Mouse (Mus musculus): ENCODE results near the gene Cir1. TPM values are rescaled to one million over a fixed set of nuclear protein-coding genes. Genes with fewer than 3 reads are reported as not detected.
A peak's percentile ranks its signal among the peaks of the same experiment; 100 is the strongest.

The Cir1 gene
- polyA plus RNA-seq, 1 experiment from 2014 or later = 20.6 TPM

DNA sequence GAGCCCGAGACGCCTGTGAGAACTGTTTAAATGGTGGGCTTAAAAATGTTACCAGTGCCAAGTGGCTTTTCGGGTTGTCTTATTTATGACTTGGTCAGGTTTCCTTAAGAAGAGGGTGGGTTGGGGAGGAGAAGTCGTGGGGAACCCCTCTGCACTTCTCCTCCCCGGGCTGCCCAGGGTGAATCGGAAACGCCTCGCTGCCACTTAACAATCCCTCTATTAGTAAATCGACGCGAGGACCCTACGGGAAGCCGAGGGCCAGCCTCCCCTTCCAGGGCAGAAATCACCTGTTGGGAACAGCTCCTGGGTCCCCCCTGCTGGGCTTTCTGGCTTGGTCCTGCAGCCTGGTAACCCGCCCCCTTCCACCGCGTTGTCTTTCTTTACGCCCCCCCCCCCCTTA is 42.8 kb downstream of the Cir1 start:
- Histone ChIP-seq H3K36me3 (no peaks in the 10 kb centered on the region), H3K9ac (no peak overlapping the region), H3K4me3 (replicated peaks) (no peak overlapping the region), H3K4me2 (replicated peaks) (no peak overlapping the region), H3K27ac (no peak overlapping the region), H3K27me3 (replicated peaks) (peaks cover 81% of the 10 kb centered on the region), H3K4me1 (replicated peaks) (peaks cover 34% of the 10 kb centered on the region), H3K9me3 (no peaks in the 10 kb centered on the region)
- under 1% methylated on average over 17 of the region's 17 CpGs for WGBS
- no peak for ATAC-seq

DNA sequence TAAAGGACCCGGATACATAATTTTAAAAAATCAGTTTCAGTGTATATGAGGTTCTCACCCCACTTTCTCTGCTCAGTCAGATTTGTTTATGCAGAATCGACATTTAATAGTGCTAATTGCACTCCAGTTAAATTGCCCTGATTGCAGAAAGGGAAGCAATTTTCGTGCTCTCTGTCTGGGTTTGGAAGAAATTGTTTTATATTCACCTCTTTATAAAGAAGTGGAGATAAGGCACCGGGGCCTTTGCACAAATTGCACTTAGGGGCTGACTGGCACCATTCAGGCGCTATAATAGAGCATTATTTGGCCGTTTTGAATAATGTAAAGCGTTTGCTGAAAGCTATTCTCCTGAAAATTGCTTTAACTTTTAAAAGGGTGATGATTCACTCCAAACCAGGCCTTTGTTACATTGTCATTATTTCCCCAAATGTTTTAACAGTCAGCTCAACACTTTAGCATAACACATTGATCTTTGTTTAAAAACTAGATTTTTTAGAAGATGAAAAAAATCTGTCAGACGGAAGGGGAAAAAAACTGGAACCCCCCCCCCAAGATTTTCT is 43.6 kb downstream of the Cir1 start:
- Histone ChIP-seq H3K9me3 (no peaks in the 10 kb centered on the region), H3K27me3 (replicated peaks) (peaks cover 81% of the 10 kb centered on the region), H3K4me1 (replicated peaks) (peaks cover 34% of the 10 kb centered on the region), H3K4me3 (replicated peaks) (no peak overlapping the region), H3K9ac (no peak overlapping the region), H3K4me2 (replicated peaks) (no peak overlapping the region), H3K36me3 (no peaks in the 10 kb centered on the region), H3K27ac (no peak overlapping the region)
- ATAC-seq = no peak
- 8% methylated on average over 8 of the region's 8 CpGs for WGBS

DNA sequence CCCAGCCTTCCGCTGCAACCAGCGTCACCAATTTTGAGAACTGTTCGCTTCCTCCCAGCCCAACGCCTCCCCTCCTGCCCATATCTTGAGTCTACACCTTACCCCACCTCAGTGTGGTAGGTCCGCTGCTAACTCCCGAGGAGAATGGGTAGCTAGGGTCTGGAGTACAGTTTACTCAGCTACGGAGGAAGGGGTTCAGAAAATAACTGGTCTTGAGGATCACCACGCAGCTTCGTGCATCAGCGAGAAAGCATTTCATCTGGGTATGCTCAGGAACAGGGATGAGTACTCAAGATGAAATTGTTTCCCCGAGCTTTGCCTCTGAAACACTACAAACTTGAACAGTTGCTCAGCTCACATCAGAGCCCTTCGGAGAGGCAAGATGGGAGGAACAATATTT is 44.2 kb downstream of the Cir1 start:
- Histone ChIP-seq H3K4me1 (replicated peaks) (peaks cover 33% of the 10 kb centered on the region), H3K27ac (no peak overlapping the region), H3K27me3 (replicated peaks) (peaks cover 80% of the 10 kb centered on the region), H3K9ac (no peak overlapping the region), H3K4me2 (replicated peaks) (no peak overlapping the region), H3K4me3 (replicated peaks) (no peak overlapping the region), H3K9me3 (no peaks in the 10 kb centered on the region), H3K36me3 (no peaks in the 10 kb centered on the region)
- ATAC-seq = no peak
- WGBS = 2% methylated on average over 12 of the region's 12 CpGs

DNA sequence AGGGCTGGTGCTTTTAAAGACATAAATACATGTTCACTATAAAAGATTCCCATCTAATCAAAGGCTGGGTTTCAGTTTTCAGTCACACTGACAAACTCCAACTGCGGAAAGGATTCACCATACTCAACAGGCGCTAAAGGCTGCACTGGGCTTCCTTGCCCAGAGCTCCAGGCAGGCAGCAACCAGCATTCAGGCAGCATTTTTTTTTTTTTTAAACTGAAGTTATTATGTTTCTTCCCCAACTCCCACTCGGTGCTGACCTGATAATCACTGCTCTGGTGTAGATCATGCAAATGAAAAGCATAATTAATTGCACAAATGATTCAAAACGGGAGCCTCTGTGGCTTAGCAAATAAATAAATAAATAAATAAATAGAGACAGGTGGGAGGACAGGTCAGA is 44.7 kb downstream of the Cir1 start:
- Histone ChIP-seq H3K4me1 (replicated peaks) (peaks cover 28% of the 10 kb centered on the region), H3K27ac (no peak overlapping the region), H3K9me3 (no peaks in the 10 kb centered on the region), H3K4me2 (replicated peaks) (no peak overlapping the region), H3K4me3 (replicated peaks) (no peak overlapping the region), H3K36me3 (no peaks in the 10 kb centered on the region), H3K27me3 (replicated peaks) (peaks cover 79% of the 10 kb centered on the region), H3K9ac (no peak overlapping the region)
- no peak for ATAC-seq
- WGBS = 4% methylated on average over 4 of the region's 4 CpGs

DNA sequence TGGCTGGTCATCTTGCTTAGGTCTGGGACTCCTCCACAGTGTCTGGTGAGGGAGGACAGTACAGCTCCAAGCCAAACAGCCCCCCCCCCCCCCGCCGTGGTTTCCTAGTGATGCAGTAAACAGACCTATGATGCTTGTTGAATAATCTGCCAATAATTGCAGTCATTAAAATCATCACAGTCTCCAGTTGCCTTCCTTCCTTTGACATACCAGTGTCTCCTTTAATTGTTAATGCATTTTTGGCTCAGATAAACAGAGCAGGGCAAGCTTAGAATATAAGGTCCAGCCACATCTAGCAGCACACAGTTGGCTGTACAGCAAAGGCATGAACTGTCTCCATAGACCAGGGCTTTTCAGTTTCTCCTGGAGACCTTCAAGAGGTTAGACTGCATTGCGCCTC is 45.3 kb downstream of the Cir1 start:
- Histone ChIP-seq H3K4me1 (replicated peaks) (peaks cover 25% of the 10 kb centered on the region), H3K27ac (no peak overlapping the region), H3K27me3 (replicated peaks) (peaks cover 81% of the 10 kb centered on the region), H3K9ac (no peak overlapping the region), H3K9me3 (no peaks in the 10 kb centered on the region), H3K36me3 (no peaks in the 10 kb centered on the region), H3K4me2 (replicated peaks) (no peak overlapping the region), H3K4me3 (replicated peaks) (no peak overlapping the region)
- 15% methylated on average over 3 of the region's 3 CpGs for WGBS
- ATAC-seq = no peak

DNA sequence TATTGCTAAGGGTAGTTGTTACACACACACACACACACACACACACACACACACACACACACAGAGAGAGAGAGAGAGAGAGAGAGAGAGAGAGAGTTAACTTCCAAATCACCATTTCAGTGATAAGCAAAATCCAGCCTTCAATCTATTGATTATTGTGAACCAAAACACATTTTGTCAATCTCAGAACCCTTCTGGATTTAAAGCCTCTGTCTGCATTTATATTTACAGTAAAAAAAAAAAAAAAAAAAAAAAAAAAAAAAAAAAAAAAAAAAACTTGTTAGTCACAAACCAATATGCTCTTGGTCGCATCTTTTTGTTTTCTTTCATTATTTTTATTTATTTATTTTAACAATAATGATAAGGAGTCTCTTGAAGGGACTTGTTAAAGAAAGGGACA is 45.9 kb downstream of the Cir1 start:
- H3K27me3 ChIP-seq (replicated peaks) = peaks cover 75% of the 10 kb centered on the region
- ATAC-seq = no peak
- no peaks in the 10 kb centered on the region for H3K9me3 ChIP-seq
- 40% methylated on average over 1 of the region's 1 CpGs for WGBS
- H3K9ac ChIP-seq = no peak overlapping the region
- H3K36me3 ChIP-seq = no peaks in the 10 kb centered on the region
- H3K4me3 ChIP-seq (replicated peaks) = no peak overlapping the region
- no peak overlapping the region for H3K27ac ChIP-seq
- H3K4me2 ChIP-seq (replicated peaks) = no peak overlapping the region
- H3K4me1 ChIP-seq (replicated peaks) = peaks cover 21% of the 10 kb centered on the region

DNA sequence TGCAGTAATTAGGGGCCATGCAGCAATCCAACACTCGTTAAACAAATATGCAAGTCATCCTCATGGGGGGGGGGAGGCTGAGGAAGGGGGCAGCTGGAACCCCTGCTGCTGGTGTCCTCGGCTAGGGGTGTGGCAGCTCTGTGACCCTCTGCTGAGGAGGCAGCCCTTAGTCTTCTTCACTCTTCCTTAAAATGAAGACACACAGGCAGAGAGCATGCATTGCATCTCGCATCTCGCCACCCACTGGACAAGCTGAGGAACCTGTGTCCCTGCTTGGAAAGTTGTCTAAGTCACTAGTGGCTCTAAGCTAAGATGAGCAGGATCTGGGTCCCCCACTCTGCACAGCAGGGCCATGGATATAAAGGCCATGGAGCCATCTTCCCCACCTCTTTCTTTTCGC is 46.5 kb downstream of the Cir1 start:
- H3K4me1 ChIP-seq (replicated peaks) = peaks cover 18% of the 10 kb centered on the region
- no peak overlapping the region for H3K4me2 ChIP-seq (replicated peaks)
- H3K9me3 ChIP-seq = no peaks in the 10 kb centered on the region
- WGBS = 9% methylated on average over 5 of the region's 5 CpGs
- H3K36me3 ChIP-seq = no peaks in the 10 kb centered on the region
- peaks cover 69% of the 10 kb centered on the region for H3K27me3 ChIP-seq (replicated peaks)
- ATAC-seq = no peak
- no peak overlapping the region for H3K9ac ChIP-seq
- no peak overlapping the region for H3K27ac ChIP-seq
- no peak overlapping the region for H3K4me3 ChIP-seq (replicated peaks)

DNA sequence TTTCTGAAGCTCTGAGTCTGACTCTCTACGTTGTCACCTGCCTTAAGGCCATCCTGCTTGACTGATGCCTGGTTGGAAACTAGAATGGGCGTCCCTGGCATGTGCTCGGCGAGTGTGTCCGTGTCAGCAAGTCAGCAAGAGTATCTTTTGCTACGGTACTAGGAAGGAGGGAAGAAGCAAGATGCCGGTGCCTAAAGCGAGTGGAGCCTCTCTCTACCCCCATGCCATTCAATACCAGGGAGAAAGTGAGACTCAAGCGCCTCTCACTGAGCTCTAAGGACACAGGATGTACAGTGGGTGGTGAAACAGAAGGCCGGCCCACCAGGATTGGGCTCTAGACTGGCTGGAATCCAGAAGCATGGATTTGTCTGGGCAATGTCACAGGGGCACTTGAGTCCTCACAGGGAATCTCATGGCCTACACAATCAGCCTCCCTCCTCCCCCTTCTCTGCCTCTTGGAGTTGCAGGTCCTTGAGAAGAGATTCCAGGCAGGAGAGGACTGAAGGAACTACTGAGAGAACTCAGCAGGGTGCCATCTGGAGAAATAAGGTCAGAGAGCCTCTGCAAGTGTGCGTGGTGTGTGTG is 47.8 kb downstream of the Cir1 start:
- H3K9me3 ChIP-seq = no peaks in the 10 kb centered on the region
- 7% methylated on average over 11 of the region's 11 CpGs for WGBS
- no peak for ATAC-seq
- H3K27ac ChIP-seq = no peak overlapping the region
- H3K27me3 ChIP-seq (replicated peaks) = peaks cover 56% of the 10 kb centered on the region
- H3K4me3 ChIP-seq (replicated peaks) = peak overlapping the region; percentile 41; the same call in 1 of the 2 replicates
- H3K36me3 ChIP-seq = no peaks in the 10 kb centered on the region
- H3K9ac ChIP-seq = no peak overlapping the region
- H3K4me2 ChIP-seq (replicated peaks) = peak overlapping the region; percentile 79
- H3K4me1 ChIP-seq (replicated peaks) = peaks cover 15% of the 10 kb centered on the region

DNA sequence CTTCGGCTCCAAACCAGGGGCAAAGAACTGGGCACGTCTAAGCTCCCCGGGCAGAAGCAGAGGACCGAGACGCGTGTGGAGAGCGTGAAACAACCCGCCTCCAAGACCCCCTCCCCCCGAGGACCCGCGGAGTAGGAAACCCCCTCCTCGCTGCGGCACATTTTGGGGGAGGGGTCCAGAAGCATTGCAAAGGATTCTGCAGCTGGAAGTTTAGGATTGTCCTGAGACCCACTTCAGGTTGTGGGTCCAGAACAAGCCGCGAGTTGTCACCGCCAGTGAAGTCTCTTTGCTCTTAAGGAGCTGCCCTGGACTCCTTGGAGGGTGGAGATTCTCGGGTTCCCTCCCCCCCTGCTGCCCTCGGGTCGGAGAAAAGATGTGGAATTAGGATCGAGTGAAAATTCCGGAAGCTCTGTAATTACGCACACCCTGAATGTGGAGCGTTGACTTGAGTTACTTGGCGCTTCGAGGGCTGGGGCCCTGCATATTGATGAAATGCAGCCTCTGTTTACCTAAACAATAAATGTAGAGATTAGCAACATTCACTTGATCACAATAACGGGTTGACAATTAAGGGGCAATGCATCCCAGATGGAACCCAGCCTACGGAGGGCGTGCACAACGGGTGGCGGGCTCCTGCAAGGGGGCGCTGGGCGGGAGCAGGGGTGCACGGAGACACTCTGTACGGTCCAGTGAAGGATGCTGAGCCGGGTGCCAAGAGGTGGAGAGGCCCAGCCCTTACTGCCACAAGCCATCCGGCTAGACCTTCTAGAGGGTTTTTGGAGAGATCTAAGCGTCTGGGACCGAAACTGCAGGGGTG is 48.5 kb downstream of the Cir1 start:
- Histone ChIP-seq H3K27ac (no peak overlapping the region), H3K27me3 (replicated peaks) (peaks cover 55% of the 10 kb centered on the region), H3K4me2 (replicated peaks) (peak overlapping the region; percentile 79), H3K9me3 (no peaks in the 10 kb centered on the region), H3K4me1 (replicated peaks) (peaks cover 15% of the 10 kb centered on the region), H3K36me3 (no peaks in the 10 kb centered on the region), H3K4me3 (replicated peaks) (peak overlapping the region; percentile 41), H3K9ac (peak overlapping the region; percentile 18)
- peak; percentile 59 for ATAC-seq
- 1% methylated on average over 38 of the region's 38 CpGs for WGBS

DNA sequence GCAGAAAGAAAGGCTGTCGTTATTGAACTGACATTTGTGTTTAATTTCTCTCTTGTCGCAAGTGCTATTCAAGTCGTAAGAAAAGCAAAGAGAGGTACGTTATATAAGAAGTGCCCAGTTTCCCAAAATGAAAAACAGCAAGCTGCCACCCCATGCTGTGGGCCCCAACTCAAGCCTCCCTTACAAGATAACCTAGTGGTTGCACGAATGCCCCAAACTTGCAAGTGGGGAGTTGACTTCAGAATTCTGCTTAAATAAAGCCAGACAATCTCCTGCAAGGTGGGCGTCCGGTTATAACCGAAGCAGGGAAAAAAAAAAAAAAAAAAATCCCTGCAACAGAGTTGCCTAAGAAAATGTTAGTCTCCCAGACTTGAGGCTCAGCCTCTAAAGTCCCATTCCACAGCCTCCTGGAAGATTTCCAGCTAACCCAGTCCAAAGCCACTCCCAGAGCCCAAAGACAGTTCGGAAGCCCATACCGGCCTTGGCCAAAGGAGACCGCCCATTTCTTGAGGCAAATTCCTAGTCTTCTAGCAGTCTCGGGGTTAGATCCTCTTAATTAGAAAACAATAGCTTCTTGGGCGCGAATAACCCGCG is 49.2 kb downstream of the Cir1 start:
- Histone ChIP-seq H3K9me3 (no peaks in the 10 kb centered on the region), H3K27me3 (replicated peaks) (peaks cover 52% of the 10 kb centered on the region), H3K36me3 (no peaks in the 10 kb centered on the region), H3K9ac (peak overlapping the region; percentile 18; the same call in 1 of the 2 replicates), H3K4me1 (replicated peaks) (peaks cover 15% of the 10 kb centered on the region), H3K4me3 (replicated peaks) (peak overlapping the region; percentile 41), H3K27ac (no peak overlapping the region), H3K4me2 (replicated peaks) (peak overlapping the region; percentile 79)
- ATAC-seq = no peak
- WGBS = 11% methylated on average over 16 of the region's 16 CpGs

DNA sequence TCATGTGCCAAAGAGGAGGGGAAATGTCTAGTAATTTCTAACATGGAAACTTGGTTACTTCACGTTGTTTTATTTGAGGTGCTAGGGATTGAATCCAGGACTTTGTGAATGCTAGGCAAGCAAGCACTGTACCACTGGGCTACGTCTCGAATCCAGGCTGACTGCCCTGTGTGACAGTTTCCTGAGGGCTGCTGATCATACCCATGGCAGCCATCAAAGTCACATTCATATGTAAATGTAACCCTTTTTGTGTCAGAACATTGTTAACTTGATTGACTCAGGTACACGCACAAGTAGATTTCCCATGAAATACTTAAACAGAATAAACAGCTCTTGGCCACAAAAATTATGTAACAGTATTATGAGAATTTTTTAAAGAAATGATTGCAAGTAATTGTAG is 63.8 kb downstream of the Cir1 start:
- WGBS = 81% methylated on average over 4 of the region's 4 CpGs
- H3K27me3 ChIP-seq (replicated peaks) = no peaks in the 10 kb centered on the region
- H3K9ac ChIP-seq = no peak overlapping the region
- H3K9me3 ChIP-seq = no peaks in the 10 kb centered on the region
- no peak overlapping the region for H3K4me2 ChIP-seq (replicated peaks)
- H3K36me3 ChIP-seq = no peaks in the 10 kb centered on the region
- no peak for ATAC-seq
- no peak overlapping the region for H3K4me3 ChIP-seq (replicated peaks)
- no peaks in the 10 kb centered on the region for H3K4me1 ChIP-seq (replicated peaks)
- no peak overlapping the region for H3K27ac ChIP-seq

DNA sequence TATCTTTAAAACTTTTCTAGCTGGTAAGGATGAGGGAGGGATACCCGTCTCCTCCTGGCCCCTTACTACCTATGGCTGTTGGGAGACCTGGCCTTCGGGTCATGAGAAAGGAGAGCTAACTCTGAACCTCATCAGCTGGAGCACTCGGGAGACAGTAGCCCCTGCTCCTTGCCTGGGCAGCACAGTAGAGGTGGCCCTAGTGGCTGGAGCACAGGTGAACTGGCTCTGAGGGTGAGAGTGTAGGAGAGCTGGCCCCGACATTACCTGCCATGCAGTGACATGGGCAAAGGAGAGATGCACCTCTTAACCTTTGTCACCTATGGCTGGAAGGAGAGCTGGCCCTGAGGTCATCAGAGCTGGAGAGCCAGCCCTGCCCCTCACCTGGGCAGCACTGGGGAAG is 71.2 kb downstream of the Cir1 start:
- Histone ChIP-seq H3K27ac (no peak overlapping the region), H3K4me1 (replicated peaks) (no peaks in the 10 kb centered on the region), H3K4me3 (replicated peaks) (no peak overlapping the region), H3K36me3 (no peaks in the 10 kb centered on the region), H3K9me3 (no peaks in the 10 kb centered on the region), H3K27me3 (replicated peaks) (no peaks in the 10 kb centered on the region), H3K9ac (no peak overlapping the region), H3K4me2 (replicated peaks) (no peak overlapping the region)
- ATAC-seq = no peak
- 78% methylated on average over 4 of the region's 4 CpGs for WGBS

Data from intestine, embryonic 15.5 days (tissue).